Mouse (Mus musculus): ENCODE results near the gene Gm28374.

- TF ChIP-seq CTCF (IDR thresholded peaks at IDR 0.05; ENCODE audit: low read depth, low read length) (no peak), POLR2A (IDR thresholded peaks at IDR 0.05; ENCODE audit: borderline replicate concordance, low read depth, low read length) (no peak)
Measured at GRCm38 (mm10) chr19:6045366-6046293, 36.4 kb downstream of the Gm28374 start.

Data from bone marrow macrophage, adult 2 months (primary cell).